Mouse (Mus musculus) heart, embryonic 12.5 days (tissue): ENCODE data around the gene Car14. TPM values are rescaled to one million over a fixed set of nuclear protein-coding genes. Genes with fewer than 3 reads are reported as not detected.

Experiments used
- polyA plus RNA-seq: library from polyadenylated mRNA; unstranded; fragments of >200 nt; fragmentation: Nextera tagmentation; extraction: Ambion mirVana; gene quantifications from 2 replicates; pipeline ENCODE4 v1.2.1, GENCODE M21; 2016

The Car14 gene
- polyA plus RNA-seq, 1 experiment from 2014 or later = 24.7 TPM

Other genes starting within 250 kb of the Car14 start
- 65.2 and 66.9 TPM in 2 replicates for gene Mcl1, start 245.9 kb downstream of the Car14 start, polyA plus RNA-seq
- gene Adamtsl4, start 216.8 kb downstream of the Car14 start, polyA plus RNA-seq = 4.3 and 4.9 TPM in 2 replicates
- gene Ecm1, start 165.1 kb downstream of the Car14 start, polyA plus RNA-seq = 82.4 and 90.1 TPM in 2 replicates
- 43.6 TPM in 2 replicates for gene Tars2, start 144.5 kb downstream of the Car14 start, polyA plus RNA-seq
- 25.5 and 25.9 TPM in 2 replicates for gene Rprd2, start 85.8 kb downstream of the Car14 start, polyA plus RNA-seq
- 36.6 and 36.7 TPM in 2 replicates for gene Prpf3, start 48.8 kb downstream of the Car14 start, polyA plus RNA-seq
- gene Mrps21, start 33.2 kb downstream of the Car14 start, polyA plus RNA-seq = 405 and 408 TPM in 2 replicates
- 5.5 and 6.8 TPM in 2 replicates for gene Ciart, start 22.4 kb downstream of the Car14 start, polyA plus RNA-seq
- 26.1 and 26.3 TPM in 2 replicates for gene BC028528, start 12.7 kb downstream of the Car14 start, polyA plus RNA-seq
- 31.8 and 33.8 TPM in 2 replicates for gene Aph1a, start 10.7 kb downstream of the Car14 start, polyA plus RNA-seq
- 222 and 229 TPM in 2 replicates for gene Anp32e, start 24.6 kb upstream of the Car14 start, polyA plus RNA-seq
- gene Plekho1, start 91.3 kb upstream of the Car14 start, polyA plus RNA-seq = 76.1 and 80.8 TPM in 2 replicates
- 30.0 and 32.8 TPM in 2 replicates for gene Vps45, start 153.8 kb upstream of the Car14 start, polyA plus RNA-seq
- gene Otud7b, start 199.8 kb upstream of the Car14 start, polyA plus RNA-seq = 20.7 and 22.2 TPM in 2 replicates